Mouse (Mus musculus): Measurements from ENCODE around the gene Prr19. TPM values are rescaled to one million over a fixed set of nuclear protein-coding genes. Genes with fewer than 3 reads are reported as not detected.
A peak's percentile ranks its signal among the peaks of the same experiment; 100 is the strongest.

The Prr19 gene
- polyA plus RNA-seq, 1 experiment from 2014 or later: 1.4 TPM

GRCm38 (mm10) chr7:25273259-25274241 is 27.7 kb upstream of the Prr19 start:
- WGBS: 90% methylated on average over 22 of the region's 22 CpGs
- ATAC-seq (ENCODE audit: insufficient number of reproducible peaks, low FRiP score, low TSS enrichment, low read depth): no peak
- Histone ChIP-seq H3K9me3 (ENCODE audit: control insufficient read depth, low read length) (no peaks in the 10 kb centered on the region), H3K4me2 (ENCODE audit: low read depth, severe bottlenecking) (no peak overlapping the region), H3K4me1 (ENCODE audit: control insufficient read depth, insufficient read depth, low read length) (peaks cover 22% of the 10 kb centered on the region), H3K9ac (ENCODE audit: low read length) (no peak overlapping the region), H3K27ac (replicated peaks; ENCODE audit: low read depth, low read length) (no peak overlapping the region), H3K36me3 (ENCODE audit: control insufficient read depth, insufficient read depth, low read length) (peaks cover 14% of the 10 kb centered on the region), H3K27me3 (ENCODE audit: control insufficient read depth, insufficient read depth, low read length) (no peaks in the 10 kb centered on the region), H3K4me3 (ENCODE audit: low read depth, low read length) (no peak overlapping the region)
- no peak for DNase-seq (ENCODE audit: low spot score)

DNA sequence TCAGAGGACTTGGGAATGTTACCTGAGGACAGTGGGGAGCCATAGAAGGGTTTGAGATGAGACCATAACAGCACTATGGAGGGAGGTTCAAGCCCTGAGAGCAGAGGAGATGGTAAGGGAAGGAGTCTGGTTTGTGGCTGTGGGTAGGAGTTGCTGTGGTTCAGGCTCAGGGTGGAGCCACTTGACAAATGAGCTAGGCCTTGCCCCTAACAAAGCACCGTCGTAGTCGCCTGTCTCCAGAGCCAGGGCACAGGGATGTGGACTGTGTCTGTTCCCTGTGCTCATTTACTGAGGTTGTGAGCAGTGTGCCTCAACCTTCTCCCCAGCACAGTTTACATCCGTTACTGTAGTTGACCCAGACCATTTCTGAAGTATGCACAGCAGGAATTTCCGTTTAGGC is 26.6 kb upstream of the Prr19 start:
- ATAC-seq (ENCODE audit: insufficient number of reproducible peaks, low FRiP score, low TSS enrichment, low read depth): no peak
- DNase-seq (ENCODE audit: low spot score): no peak
- Histone ChIP-seq H3K4me1 (ENCODE audit: control insufficient read depth, insufficient read depth, low read length) (peaks cover 16% of the 10 kb centered on the region), H3K9me3 (ENCODE audit: control insufficient read depth, low read length) (no peaks in the 10 kb centered on the region), H3K27me3 (ENCODE audit: control insufficient read depth, insufficient read depth, low read length) (no peaks in the 10 kb centered on the region), H3K4me2 (ENCODE audit: low read depth, severe bottlenecking) (no peak overlapping the region), H3K27ac (replicated peaks; ENCODE audit: low read depth, low read length) (peak overlapping the region; percentile 30; the same call in 1 of the 2 replicates), H3K4me3 (ENCODE audit: low read depth, low read length) (no peak overlapping the region), H3K9ac (ENCODE audit: low read length) (no peak overlapping the region; the same call in 1 of the 2 replicates), H3K36me3 (ENCODE audit: control insufficient read depth, insufficient read depth, low read length) (peaks cover 14% of the 10 kb centered on the region)
- 38% methylated on average over 5 of the region's 5 CpGs for WGBS

DNA sequence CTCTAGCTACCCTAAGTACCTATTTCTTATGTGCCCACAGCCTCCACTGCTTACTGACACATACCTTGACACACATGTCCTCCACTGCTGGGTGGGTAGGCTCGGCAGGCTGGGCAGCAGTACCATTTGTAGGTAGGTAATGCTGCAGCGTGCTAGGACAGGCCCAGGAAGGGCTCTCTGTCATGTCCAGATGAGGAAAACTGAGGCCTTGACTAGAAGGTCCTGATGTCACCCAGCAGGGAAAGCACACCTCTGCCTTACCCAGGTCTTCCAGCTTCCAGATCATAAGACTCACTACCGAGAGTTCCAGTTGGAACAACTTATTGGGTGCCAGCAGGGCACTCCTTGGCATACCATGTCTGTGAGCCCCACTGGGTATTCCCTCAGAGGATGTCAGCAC is 26.2 kb upstream of the Prr19 start:
- WGBS: 85% methylated on average over 3 of the region's 3 CpGs
- H3K27me3 ChIP-seq (ENCODE audit: control insufficient read depth, insufficient read depth, low read length): no peaks in the 10 kb centered on the region
- H3K9ac ChIP-seq (ENCODE audit: low read length): no peak overlapping the region; the same call in 1 of the 2 replicates
- H3K4me3 ChIP-seq (ENCODE audit: low read depth, low read length): no peak overlapping the region
- peaks cover 18% of the 10 kb centered on the region for H3K4me1 ChIP-seq (ENCODE audit: control insufficient read depth, insufficient read depth, low read length)
- ATAC-seq (ENCODE audit: insufficient number of reproducible peaks, low FRiP score, low TSS enrichment, low read depth) (no peak), DNase-seq (ENCODE audit: low spot score) (no peak)
- H3K36me3 ChIP-seq (ENCODE audit: control insufficient read depth, insufficient read depth, low read length): peaks cover 14% of the 10 kb centered on the region
- no peak overlapping the region for H3K27ac ChIP-seq (replicated peaks; ENCODE audit: low read depth, low read length)
- no peaks in the 10 kb centered on the region for H3K9me3 ChIP-seq (ENCODE audit: control insufficient read depth, low read length)
- no peak overlapping the region for H3K4me2 ChIP-seq (ENCODE audit: low read depth, severe bottlenecking)

DNA sequence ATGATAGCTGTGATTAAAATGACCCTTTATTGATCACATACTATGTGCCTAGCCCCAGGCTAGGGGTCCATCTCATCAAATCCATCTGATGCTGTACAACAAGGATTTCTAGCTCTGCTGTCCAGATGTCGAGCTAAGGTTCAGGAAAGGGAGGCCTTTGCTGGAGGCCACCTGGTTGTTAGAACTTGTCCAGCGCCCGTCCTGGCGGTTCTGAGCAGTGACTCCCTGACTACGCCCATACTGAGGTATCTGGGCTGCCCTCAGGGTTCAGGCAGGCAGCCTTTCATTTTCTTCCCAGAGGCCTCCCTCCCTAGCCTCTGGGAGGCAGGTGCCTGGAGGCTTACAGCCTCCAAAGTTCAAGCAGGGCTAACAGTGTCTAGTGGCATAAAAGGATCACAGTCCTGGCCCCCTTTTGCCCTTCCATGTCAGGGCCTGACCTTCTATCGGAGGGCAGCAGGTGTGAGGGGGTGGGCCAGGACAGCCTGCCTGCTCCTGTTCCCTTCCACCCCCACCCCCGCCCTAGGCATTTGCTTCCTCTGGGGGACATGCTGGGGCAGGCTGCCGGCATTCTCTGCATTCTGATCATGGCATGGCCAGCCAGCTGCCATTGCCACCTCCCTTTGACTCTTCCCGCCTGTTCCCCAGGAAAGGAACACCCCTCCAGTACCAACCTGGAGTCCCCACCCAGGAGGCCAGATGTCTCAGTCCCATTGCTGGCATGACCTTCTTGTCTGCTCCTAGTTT is 25.5 kb upstream of the Prr19 start:
- WGBS: 37% methylated on average over 9 of the region's 9 CpGs
- no peak overlapping the region for H3K4me2 ChIP-seq (ENCODE audit: low read depth, severe bottlenecking)
- H3K9me3 ChIP-seq (ENCODE audit: control insufficient read depth, low read length): no peaks in the 10 kb centered on the region
- peaks cover 25% of the 10 kb centered on the region for H3K4me1 ChIP-seq (ENCODE audit: control insufficient read depth, insufficient read depth, low read length)
- H3K27me3 ChIP-seq (ENCODE audit: control insufficient read depth, insufficient read depth, low read length): no peaks in the 10 kb centered on the region
- H3K4me3 ChIP-seq (ENCODE audit: low read depth, low read length): no peak overlapping the region
- ATAC-seq (ENCODE audit: insufficient number of reproducible peaks, low FRiP score, low TSS enrichment, low read depth): no peak
- peaks cover 14% of the 10 kb centered on the region for H3K36me3 ChIP-seq (ENCODE audit: control insufficient read depth, insufficient read depth, low read length)
- peak overlapping the region; percentile 45 for H3K9ac ChIP-seq (ENCODE audit: low read length)
- H3K27ac ChIP-seq (replicated peaks; ENCODE audit: low read depth, low read length): no peak overlapping the region
- DNase-seq (ENCODE audit: low spot score): no peak

GRCm38 (mm10) chr7:25277405-25277804 is 23.8 kb upstream of the Prr19 start:
- Histone ChIP-seq H3K27me3 (ENCODE audit: control insufficient read depth, insufficient read depth, low read length) (no peaks in the 10 kb centered on the region), H3K36me3 (ENCODE audit: control insufficient read depth, insufficient read depth, low read length) (peaks cover 6% of the 10 kb centered on the region), H3K4me3 (ENCODE audit: low read depth, low read length) (peak overlapping the region; percentile 56; the same call in 1 of the 2 replicates), H3K9ac (ENCODE audit: low read length) (no peak overlapping the region), H3K4me1 (ENCODE audit: control insufficient read depth, insufficient read depth, low read length) (peaks cover 33% of the 10 kb centered on the region), H3K9me3 (ENCODE audit: control insufficient read depth, low read length) (no peaks in the 10 kb centered on the region), H3K27ac (replicated peaks; ENCODE audit: low read depth, low read length) (no peak overlapping the region), H3K4me2 (ENCODE audit: low read depth, severe bottlenecking) (peak overlapping the region; percentile 88)
- ATAC-seq (ENCODE audit: insufficient number of reproducible peaks, low FRiP score, low TSS enrichment, low read depth) (no peak), DNase-seq (ENCODE audit: low spot score) (no peak)
- 89% methylated on average over 4 of the region's 4 CpGs for WGBS

- peak overlapping the region; percentile 97 for H3K27ac ChIP-seq (replicated peaks; ENCODE audit: low read depth, low read length)
- WGBS: 15% methylated on average over 4 of the region's 4 CpGs
- ATAC-seq (ENCODE audit: insufficient number of reproducible peaks, low FRiP score, low TSS enrichment, low read depth): no peak
Measured at GRCm38 (mm10) chr7:25277998-25278340, 23.2 kb upstream of the Prr19 start.

GRCm38 (mm10) chr7:25278341-25279075 is 22.7 kb upstream of the Prr19 start:
- H3K9me3 ChIP-seq (ENCODE audit: control insufficient read depth, low read length): no peaks in the 10 kb centered on the region
- H3K4me3 ChIP-seq (ENCODE audit: low read depth, low read length): peak overlapping the region; percentile 56
- ATAC-seq (ENCODE audit: insufficient number of reproducible peaks, low FRiP score, low TSS enrichment, low read depth) (peak; percentile 31; the same call in 1 of the 2 replicates), DNase-seq (ENCODE audit: low spot score) (peak; percentile 87)
- H3K27ac ChIP-seq (replicated peaks; ENCODE audit: low read depth, low read length): peak overlapping the region; percentile 97
- peak overlapping the region; percentile 88 for H3K4me2 ChIP-seq (ENCODE audit: low read depth, severe bottlenecking)
- H3K27me3 ChIP-seq (ENCODE audit: control insufficient read depth, insufficient read depth, low read length): no peaks in the 10 kb centered on the region
- H3K4me1 ChIP-seq (ENCODE audit: control insufficient read depth, insufficient read depth, low read length): peaks cover 38% of the 10 kb centered on the region
- under 1% methylated on average over 52 of the region's 60 CpGs for WGBS
- H3K36me3 ChIP-seq (ENCODE audit: control insufficient read depth, insufficient read depth, low read length): peaks cover 2% of the 10 kb centered on the region; the same call in 1 of the 2 replicates
- peak overlapping the region; percentile 79 for H3K9ac ChIP-seq (ENCODE audit: low read length)

More at GRCm38 (mm10) chr7:25277998-25278340, 23.2 kb upstream of the Prr19 start:
- Histone ChIP-seq H3K4me3 (ENCODE audit: low read depth, low read length) (peak overlapping the region; percentile 56), H3K9me3 (ENCODE audit: control insufficient read depth, low read length) (no peaks in the 10 kb centered on the region), H3K27me3 (ENCODE audit: control insufficient read depth, insufficient read depth, low read length) (no peaks in the 10 kb centered on the region), H3K4me1 (ENCODE audit: control insufficient read depth, insufficient read depth, low read length) (peaks cover 33% of the 10 kb centered on the region), H3K9ac (ENCODE audit: low read length) (peak overlapping the region; percentile 18; the same call in 1 of the 2 replicates), H3K4me2 (ENCODE audit: low read depth, severe bottlenecking) (peak overlapping the region; percentile 88), H3K36me3 (ENCODE audit: control insufficient read depth, insufficient read depth, low read length) (peaks cover 2% of the 10 kb centered on the region; the same call in 1 of the 2 replicates)
- no peak for DNase-seq (ENCODE audit: low spot score)
